Mouse (Mus musculus) induced T-regulatory cell, adult 2 months (primary cell): Measurements from ENCODE around the gene Id4.
A peak's percentile ranks its signal among the peaks of the same experiment; 100 is the strongest.

Experiments used
- DNase-seq: peaks from one replicate; pipeline ENCODE4 v3.0.0-alpha.2; 2012; ENCODE audit warnings: low read depth

Id4 gene

GRCm38 (mm10) chr13:48260690-48261278 lies at the start of gene Id4:
TSS of gene Id4 (plus strand) at chr13:48261228.
- peak; percentile 44 for DNase-seq

- DNase-seq, result no peak
These were observed 33.9 kb upstream of the Id4 start for GRCm38 (mm10) chr13:48227136-48227535.

- DNase-seq, result peak; percentile 4
These were observed 33.3 kb upstream of the Id4 start for GRCm38 (mm10) chr13:48227712-48228111.

GRCm38 (mm10) chr13:48228114-48228513 lies 32.9 kb upstream of the Id4 start:
- no peak for DNase-seq

- no peak for DNase-seq
These were observed 30.0 kb upstream of the Id4 start for GRCm38 (mm10) chr13:48230996-48231395.

- DNase-seq, result no peak
These were observed 24.6 kb upstream of the Id4 start for GRCm38 (mm10) chr13:48236436-48236835.

- no peak for DNase-seq
These were observed 24.2 kb upstream of the Id4 start for GRCm38 (mm10) chr13:48236865-48237264.

GRCm38 (mm10) chr13:48237516-48237915 lies 23.5 kb upstream of the Id4 start:
- DNase-seq, result no peak

- DNase-seq, result no peak
These were observed 15.6 kb upstream of the Id4 start for GRCm38 (mm10) chr13:48245235-48246012.

GRCm38 (mm10) chr13:48252559-48252958 lies 8.5 kb upstream of the Id4 start:
- no peak for DNase-seq

GRCm38 (mm10) chr13:48255026-48255425 lies 6.0 kb upstream of the Id4 start:
- no peak for DNase-seq

- no peak for DNase-seq
These were observed 553 bp downstream of the Id4 start for GRCm38 (mm10) chr13:48261341-48262221.

GRCm38 (mm10) chr13:48262451-48262969 lies 1.5 kb downstream of the Id4 start:
- no peak for DNase-seq

GRCm38 (mm10) chr13:48265029-48265428 lies 4.0 kb downstream of the Id4 start:
- DNase-seq, result no peak

- no peak for DNase-seq
These were observed 12.5 kb downstream of the Id4 start for GRCm38 (mm10) chr13:48273451-48274069.

GRCm38 (mm10) chr13:48274107-48274506 lies 13.1 kb downstream of the Id4 start:
- no peak for DNase-seq

- no peak for DNase-seq
These were observed 16.0 kb downstream of the Id4 start for GRCm38 (mm10) chr13:48276981-48277380.

- no peak for DNase-seq
These were observed 23.4 kb downstream of the Id4 start for GRCm38 (mm10) chr13:48284426-48284825.

GRCm38 (mm10) chr13:48284918-48285693 lies 24.1 kb downstream of the Id4 start:
- no peak for DNase-seq

GRCm38 (mm10) chr13:48290427-48290826 lies 29.4 kb downstream of the Id4 start:
- no peak for DNase-seq

- no peak for DNase-seq
These were observed 53.5 kb downstream of the Id4 start for GRCm38 (mm10) chr13:48314500-48314899.
